In the genomic region with DNA sequence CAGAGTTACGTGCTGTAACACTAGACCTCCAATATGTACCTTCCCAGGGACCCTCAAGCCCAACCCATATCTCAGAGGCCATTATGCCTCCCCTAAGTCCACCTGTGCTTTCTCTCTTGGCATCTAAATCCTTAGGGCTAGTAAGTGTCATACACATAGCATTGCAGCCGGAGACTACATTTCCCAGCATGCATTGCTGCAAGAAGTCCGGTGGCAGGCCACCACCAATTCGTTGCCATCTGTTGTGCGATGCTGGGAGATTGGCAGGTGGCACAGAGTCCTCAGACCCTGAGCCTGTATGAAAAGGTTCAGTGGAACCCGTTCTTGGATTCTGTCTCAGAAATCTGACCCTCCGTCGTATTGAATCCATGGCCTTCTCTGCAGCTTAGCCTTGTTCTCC, we compare ENCODE assay signal across 16 mouse cellular contexts. TPM values are rescaled to one million over a fixed set of nuclear protein-coding genes. Genes with fewer than 3 reads are reported as not detected.
DNase-seq lines count a peak whose midpoint lies in the region; ATAC-seq and TF ChIP-seq lines count a peak whose summit lies in the region.
"Had no signal": no experiment of that assay in that cellular context is flagged by ENCODE, and none has a peak within 500 bp of the region (broad histone marks: within the 10 kb centered on the region; RNA-seq: fewer than 3 reads in every experiment).

No protein-coding gene starts in this region.

- 64% methylated on average over 8 of the region's 8 CpGs for WGBS in midbrain, postnatal 0 days
- WGBS in midbrain, embryonic 15.5 days = 69% methylated on average over 8 of the region's 8 CpGs
- WGBS in liver, postnatal 0 days (ENCODE audit: insufficient replicate concordance) = 83% methylated on average over 8 of the region's 8 CpGs

- TF ChIP-seq CTCF in midbrain, postnatal 0 days (IDR thresholded peaks at IDR 0.05) = no peak
- no peak for TF ChIP-seq CTCF in liver, postnatal 0 days (IDR thresholded peaks at IDR 0.05; ENCODE audit: low read depth)

- no peaks in the 10 kb centered on the region for H3K4me1 ChIP-seq in midbrain, postnatal 0 days (ENCODE audit: insufficient read depth, low read length)
- no peaks in the 10 kb centered on the region for H3K4me1 ChIP-seq in midbrain, embryonic 15.5 days
- no peaks in the 10 kb centered on the region for H3K4me1 ChIP-seq in liver, postnatal 0 days (ENCODE audit: insufficient read depth)
- H3K4me1 ChIP-seq: lung, embryonic 15.5 days had no signal

- H3K4me2 ChIP-seq in midbrain, postnatal 0 days (ENCODE audit: low read depth, low read length, poor library complexity, severe bottlenecking) = no peak overlapping the region
- H3K4me2 ChIP-seq in midbrain, embryonic 15.5 days = no peak overlapping the region
- no peak overlapping the region for H3K4me2 ChIP-seq in liver, postnatal 0 days (ENCODE audit: low read depth, low read length)
- H3K4me2 ChIP-seq: lung, embryonic 15.5 days had no signal

- no peaks in the 10 kb centered on the region for H3K9me3 ChIP-seq in midbrain, postnatal 0 days (ENCODE audit: low read length)
- H3K9me3 ChIP-seq in midbrain, embryonic 15.5 days = no peaks in the 10 kb centered on the region
- no peaks in the 10 kb centered on the region for H3K9me3 ChIP-seq in liver, postnatal 0 days (ENCODE audit: low read length)
- H3K9me3 ChIP-seq: lung, embryonic 15.5 days had no signal

- no peak for ATAC-seq in midbrain, postnatal 0 days (ENCODE audit: low FRiP score)
- ATAC-seq in midbrain, embryonic 15.5 days (replicated peaks) = no peak
- ATAC-seq in inflammation-experienced regulatory T-cells, adult 6 months = no peak
- no peak for ATAC-seq in liver, postnatal 0 days
- ATAC-seq: intestine, embryonic 16.5 days had no signal

- no peaks in the 10 kb centered on the region for H3K27me3 ChIP-seq in midbrain, postnatal 0 days (ENCODE audit: insufficient read depth, low read length)
- H3K27me3 ChIP-seq in midbrain, embryonic 15.5 days (replicated peaks) = no peaks in the 10 kb centered on the region
- no peaks in the 10 kb centered on the region for H3K27me3 ChIP-seq in liver, postnatal 0 days (ENCODE audit: insufficient read depth, low read length)
- H3K27me3 ChIP-seq: lung, embryonic 15.5 days had no signal

- H3K9ac ChIP-seq in midbrain, postnatal 0 days (replicated peaks; ENCODE audit: low read length, poor library complexity, severe bottlenecking) = no peak overlapping the region
- H3K9ac ChIP-seq in midbrain, embryonic 15.5 days = no peak overlapping the region
- no peak overlapping the region for H3K9ac ChIP-seq in liver, postnatal 0 days (replicated peaks)
- H3K9ac ChIP-seq: lung, embryonic 15.5 days had no signal

- H3K4me3 ChIP-seq in midbrain, postnatal 0 days (ENCODE audit: low read depth, low read length) = no peak overlapping the region
- no peak overlapping the region for H3K4me3 ChIP-seq in midbrain, embryonic 15.5 days
- no peak overlapping the region for H3K4me3 ChIP-seq in liver, postnatal 0 days (ENCODE audit: low read depth, low read length)
- H3K4me3 ChIP-seq: erythroblast, embryonic 14.5 days; lung, embryonic 15.5 days had no signal

- H3K27ac ChIP-seq in midbrain, postnatal 0 days (ENCODE audit: low read depth, low read length) = no peak overlapping the region
- H3K27ac ChIP-seq in midbrain, embryonic 15.5 days = no peak overlapping the region
- no peak overlapping the region for H3K27ac ChIP-seq in liver, postnatal 0 days (ENCODE audit: low read depth)
- H3K27ac ChIP-seq: lung, embryonic 15.5 days had no signal

- no peak for TF ChIP-seq EP300 in liver, postnatal 0 days (IDR thresholded peaks at IDR 0.05; ENCODE audit: low read depth)

- H3K36me3 ChIP-seq in midbrain, postnatal 0 days (ENCODE audit: insufficient read depth, low read length) = peaks cover 87% of the 10 kb centered on the region
- H3K36me3 ChIP-seq in midbrain, embryonic 15.5 days (replicated peaks) = peaks cover 86% of the 10 kb centered on the region
- peaks cover 70% of the 10 kb centered on the region for H3K36me3 ChIP-seq in liver, postnatal 0 days (replicated peaks; ENCODE audit: insufficient read depth, low read length)

- peak; percentile 33 for DNase-seq in embryo, embryonic 10 days (ENCODE audit: low spot score)
- DNase-seq in embryo, embryonic 10.5 days (ENCODE audit: low spot score) = no peak
- peak; percentile 65 for DNase-seq in midbrain, postnatal 0 days (ENCODE audit: low spot score)
- DNase-seq in cerebellum, adult 9-11 months = peak; percentile 61
- no peak for DNase-seq in frontal cortex, postnatal 10 days (ENCODE audit: low spot score in 2 of 2)
- no peak for DNase-seq in liver, postnatal 0 days
- DNase-seq: adrenal gland, postnatal 25 days; heart, adult 18-20 months; heart, postnatal 4 days; kidney, postnatal 36 days had no signal

RNA-seq across cellular contexts. Expression of gene Ckm, which starts 25.1 kb away (rescaled TPM):
- 0.38 and 8.2 TPM in 2 replicates for total RNA-seq in midbrain, postnatal 0 days (2014; rRNA removed)
- polyA plus RNA-seq in midbrain, postnatal 0 days (2015; fragmentation: Nextera tagmentation; extraction: Ambion mirVana) = 0.21 and 0.25 TPM in 2 replicates
- polyA plus RNA-seq in midbrain, embryonic 15.5 days (2015; fragmentation: Nextera tagmentation; extraction: Ambion mirVana) = not detected in 2 replicates
- polyA plus RNA-seq in inflammation-experienced regulatory T-cells, adult 6 months (2017; shearing (Covaris generic)) = under 1 TPM in 1 of 3 experiments, not detected in 2; 0.25 TPM
- 5.3 and 94.1 TPM in 2 replicates for polyA plus RNA-seq in liver, postnatal 0 days (2015; fragmentation: Nextera tagmentation; extraction: Ambion mirVana)
- total RNA-seq: adrenal gland, postnatal 25 days; megakaryocyte-erythroid progenitor cell, adult 5-6 weeks had no signal
- polyA plus RNA-seq: erythroblast, embryonic 14.5 days had no signal

RNA-seq across cellular contexts. Expression of gene Klc3, which starts 25.8 kb away (rescaled TPM):
- total RNA-seq in midbrain, postnatal 0 days (2014; rRNA removed) = 1.2 and 1.9 TPM in 2 replicates
- polyA plus RNA-seq in midbrain, postnatal 0 days (2015; fragmentation: Nextera tagmentation; extraction: Ambion mirVana) = 1.2 and 1.4 TPM in 2 replicates
- 1.4 and 1.5 TPM in 2 replicates for polyA plus RNA-seq in midbrain, embryonic 15.5 days (2015; fragmentation: Nextera tagmentation; extraction: Ambion mirVana)
- 1 to 10 TPM; 1.5 to 4.8 (median 2.7) TPM for polyA plus RNA-seq in inflammation-experienced regulatory T-cells, adult 6 months (2017; shearing (Covaris generic))
- 0.12 and 0.32 TPM in 2 replicates for polyA plus RNA-seq in liver, postnatal 0 days (2015; fragmentation: Nextera tagmentation; extraction: Ambion mirVana)
- total RNA-seq: megakaryocyte-erythroid progenitor cell, adult 5-6 weeks had no signal
- polyA plus RNA-seq: erythroblast, embryonic 14.5 days had no signal

RNA-seq across cellular contexts. Expression of gene Mark4, which starts 28.9 kb away (rescaled TPM):
- 58.1 and 68.9 TPM in 2 replicates for total RNA-seq in midbrain, postnatal 0 days (2014; rRNA removed)
- 16.2 and 17.0 TPM in 2 replicates for polyA plus RNA-seq in midbrain, postnatal 0 days (2015; fragmentation: Nextera tagmentation; extraction: Ambion mirVana)
- polyA plus RNA-seq in midbrain, embryonic 15.5 days (2015; fragmentation: Nextera tagmentation; extraction: Ambion mirVana) = 20.4 and 20.6 TPM in 2 replicates
- 1 to 10 TPM in 1 of 3 experiments, under 1 TPM in 2; 0.87 to 1.3 (median 0.89) TPM for polyA plus RNA-seq in inflammation-experienced regulatory T-cells, adult 6 months (2017; shearing (Covaris generic))
- polyA plus RNA-seq in liver, postnatal 0 days (2015; fragmentation: Nextera tagmentation; extraction: Ambion mirVana) = 1.8 and 2.0 TPM in 2 replicates

RNA-seq across cellular contexts. Expression of gene Exoc3l2, which starts 33.4 kb away (rescaled TPM):
- 0.28 and 0.49 TPM in 2 replicates for total RNA-seq in midbrain, postnatal 0 days (2014; rRNA removed)
- 1.5 and 1.6 TPM in 2 replicates for polyA plus RNA-seq in midbrain, postnatal 0 days (2015; fragmentation: Nextera tagmentation; extraction: Ambion mirVana)
- 0.17 and 0.57 TPM in 2 replicates for polyA plus RNA-seq in midbrain, embryonic 15.5 days (2015; fragmentation: Nextera tagmentation; extraction: Ambion mirVana)
- polyA plus RNA-seq in inflammation-experienced regulatory T-cells, adult 6 months (2017; shearing (Covaris generic)) = not detected
- 1.1 and 1.7 TPM in 2 replicates for polyA plus RNA-seq in liver, postnatal 0 days (2015; fragmentation: Nextera tagmentation; extraction: Ambion mirVana)

RNA-seq across cellular contexts. Expression of gene Ercc2, which starts 47.9 kb away (rescaled TPM):
- 63.0 and 68.3 TPM in 2 replicates for total RNA-seq in midbrain, postnatal 0 days (2014; rRNA removed)
- polyA plus RNA-seq in midbrain, postnatal 0 days (2015; fragmentation: Nextera tagmentation; extraction: Ambion mirVana) = 22.9 and 26.6 TPM in 2 replicates
- 29.7 and 33.0 TPM in 2 replicates for polyA plus RNA-seq in midbrain, embryonic 15.5 days (2015; fragmentation: Nextera tagmentation; extraction: Ambion mirVana)
- 10 to 100 TPM in 2 of 3 experiments, 1 to 10 TPM in 1; 7.8 to 10.9 (median 10.8) TPM for polyA plus RNA-seq in inflammation-experienced regulatory T-cells, adult 6 months (2017; shearing (Covaris generic))
- 3.8 and 4.6 TPM in 2 replicates for polyA plus RNA-seq in liver, postnatal 0 days (2015; fragmentation: Nextera tagmentation; extraction: Ambion mirVana)

Comparison
In these comparisons a context has a peak if more than half of its experiments do, and no peak if none do; other contexts are left out.
1. DNase-seq: peak in embryo, embryonic 10 days (single experiment), midbrain, postnatal 0 days (single experiment) and cerebellum, adult 9-11 months (single experiment); none in embryo, embryonic 10.5 days (single experiment), frontal cortex, postnatal 10 days (0 of 2) and liver, postnatal 0 days (single experiment).